Mouse (Mus musculus) testis, postnatal 10 days (tissue): Measurements from ENCODE around the gene Tmem143.
"Not testable (repeated sequence)": the region's sequence is repeated elsewhere in the genome, so short reads cannot be mapped to it uniquely, and the experiment has no call there.

Experiments
- DNase-seq: peaks from one replicate; pipeline ENCODE4 v3.0.0; 2021; ENCODE audit warnings: low spot score

Gene Tmem143

GRCm38 (mm10) chr7:45922928-45923761 is 26.4 kb downstream of the Tmem143 start:
- peak; percentile 94 for DNase-seq

- peak; percentile 87 for DNase-seq
Observed at GRCm38 (mm10) chr7:45923762-45924428, 27.2 kb downstream of the Tmem143 start, which contains the start of gene Ccdc114. TSS of gene Ccdc114 (plus strand) at chr7:45924072.

GRCm38 (mm10) chr7:45924429-45924816 is 27.7 kb downstream of the Tmem143 start:
- peak; percentile 70 for DNase-seq

GRCm38 (mm10) chr7:45928626-45929295 is 32.0 kb downstream of the Tmem143 start:
- DNase-seq, result no peak

GRCm38 (mm10) chr7:45929688-45930087 is 32.9 kb downstream of the Tmem143 start:
- DNase-seq, result no peak

- not testable (repeated sequence) for DNase-seq
Observed at GRCm38 (mm10) chr7:45933766-45934165, 37.0 kb downstream of the Tmem143 start.

GRCm38 (mm10) chr7:45935114-45935513 is 38.4 kb downstream of the Tmem143 start:
- DNase-seq, result peak; percentile 73

GRCm38 (mm10) chr7:45939836-45940235 is 43.1 kb downstream of the Tmem143 start:
- no peak for DNase-seq

- no peak for DNase-seq
Observed at GRCm38 (mm10) chr7:45941986-45942385, 45.2 kb downstream of the Tmem143 start.

GRCm38 (mm10) chr7:45943280-45943679 is 46.5 kb downstream of the Tmem143 start:
- not testable (repeated sequence) for DNase-seq

GRCm38 (mm10) chr7:45949061-45949460 is 52.3 kb downstream of the Tmem143 start:
- DNase-seq, result no peak

- no peak for DNase-seq
Observed at GRCm38 (mm10) chr7:45956611-45957010, 59.9 kb downstream of the Tmem143 start.
